Mouse (Mus musculus) olfactory bulb, adult 2 months (tissue): ENCODE data around the gene Hoxb6. TPM values are rescaled to one million over a fixed set of nuclear protein-coding genes. Genes with fewer than 3 reads are reported as not detected.

Source experiments
- H3K27ac ChIP-seq: fragments of 200-500 bp; 2 replicates; pipeline ENCODE4 v1.5.1; 2012; ENCODE audit warnings: low read depth, low read length; ENCODE audit not compliant: insufficient read depth
- H3K4me1 ChIP-seq: fragments of 200-500 bp; 2 replicates; pipeline ENCODE4 v1.6.1; 2012; ENCODE audit warnings: low read length; ENCODE audit not compliant: control insufficient read depth, insufficient read depth
- H3K4me3 ChIP-seq: fragments of 200-500 bp; 2 replicates; pipeline ENCODE4 v1.5.1; 2012; ENCODE audit warnings: mild to moderate bottlenecking, low read depth, low read length, moderate library complexity; ENCODE audit not compliant: insufficient read depth
- CTCF ChIP-seq: fragments of 200-500 bp; IDR thresholded peaks from 2 replicates; pipeline ENCODE4 v1.5.1; 2012; ENCODE audit warnings: low read depth, mild to moderate bottlenecking, low read length, moderate library complexity; ENCODE audit not compliant: insufficient read depth
- POLR2A ChIP-seq: fragments of 200-500 bp; IDR thresholded peaks from 2 replicates; pipeline ENCODE4 v1.6.1; 2012; ENCODE audit warnings: mild to moderate bottlenecking, low read depth, low read length, moderate library complexity; ENCODE audit not compliant: insufficient read depth
- WGBS: fragments of 180-500 bp; shearing (Covaris S2); methylation state at CpG from one replicate; pipeline ENCODE4 v1.1.7; 2018; 5-methylcytosine and 5-hydroxymethylcytosine counted together
- polyA plus RNA-seq: library from polyadenylated mRNA; stranded (reverse); fragments of >200 nt; gene quantifications from 2 replicates; pipeline ENCODE4 v1.2.4, GENCODE M21; 2012; ENCODE audit warnings: low replicate concordance; ENCODE audit not compliant: missing spikeins, insufficient read depth, insufficient read length

The Hoxb6 gene
- not detected in 2 replicates for polyA plus RNA-seq

DNA sequence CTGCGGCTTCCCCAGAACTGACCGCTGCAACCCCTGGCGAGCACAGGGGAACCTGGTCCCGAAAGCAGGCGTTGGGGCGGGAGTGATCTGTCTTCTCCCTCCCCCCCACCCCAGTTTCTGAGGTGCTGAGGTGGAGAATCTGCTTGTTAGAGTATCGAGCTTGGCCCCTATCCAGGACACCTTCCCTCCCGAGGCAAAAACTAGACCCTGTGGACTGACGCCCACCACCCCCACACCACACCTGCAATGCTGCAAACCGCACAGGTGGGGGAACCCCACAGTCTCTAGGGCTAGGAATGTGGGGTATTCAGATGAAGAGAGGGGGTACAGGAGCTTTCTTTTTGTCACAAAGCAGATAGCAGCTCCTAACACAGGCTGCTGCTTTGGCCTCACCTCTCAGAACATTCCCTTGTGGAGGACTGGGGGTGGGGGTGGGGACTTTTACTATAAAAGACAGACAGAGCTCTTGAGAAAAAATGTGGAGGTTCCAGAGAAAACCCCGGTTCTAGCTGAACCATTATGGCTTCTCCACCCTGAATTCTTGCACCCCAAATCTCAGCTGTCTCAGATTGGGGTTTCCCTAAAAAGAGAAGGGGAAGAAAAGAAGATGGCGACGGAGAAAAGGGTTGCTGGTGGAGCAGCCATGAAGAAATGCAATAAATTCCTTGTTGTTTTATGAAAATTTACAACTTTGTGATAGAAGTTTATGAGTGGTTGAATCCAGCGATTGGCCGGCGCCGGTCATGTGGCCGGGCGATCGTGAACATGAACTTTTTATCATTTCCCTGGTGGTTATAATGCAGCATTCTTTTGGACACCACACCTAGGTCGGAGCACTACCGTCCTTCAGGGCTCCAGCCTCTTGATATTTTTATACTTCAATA is at the start of gene Hoxb6:
Hoxb6 (plus strand) TSS at position 796 of the 884 bp plus-strand sequence.
- Histone ChIP-seq H3K4me1 (no peaks in the 10 kb centered on the region), H3K27ac (no peak within 1 kb of the TSS), H3K4me3 (no peak within 1 kb of the TSS)
- WGBS: 3% methylated on average over 22 of the region's 22 CpGs
- TF ChIP-seq POLR2A: no peak
- no peak for TF ChIP-seq CTCF

DNA sequence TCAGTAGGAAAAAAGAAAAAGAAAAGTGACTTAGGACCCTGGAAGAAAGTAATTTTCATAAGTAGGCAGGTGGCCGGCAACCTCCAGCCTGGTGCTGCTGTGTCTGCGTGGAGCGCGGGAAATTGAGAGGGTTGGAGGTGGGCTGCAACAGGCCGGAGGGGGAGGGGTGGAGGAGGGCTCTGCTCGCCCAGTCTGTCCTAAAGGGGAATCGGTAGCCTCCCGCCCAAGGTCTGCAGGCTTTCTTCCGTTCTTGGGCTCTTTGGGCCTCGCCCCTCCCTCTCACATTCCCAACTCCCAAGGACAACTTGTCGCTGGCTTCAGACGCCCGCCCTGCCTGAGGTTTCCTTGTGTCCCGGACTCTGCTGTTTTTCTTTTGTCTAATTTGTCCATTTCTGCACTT is 41.4 kb upstream of the Hoxb6 start:
- no peaks in the 10 kb centered on the region for H3K4me1 ChIP-seq
- H3K4me3 ChIP-seq: no peak overlapping the region
- TF ChIP-seq POLR2A (no peak), CTCF (no peak)
- 3% methylated on average over 14 of the region's 14 CpGs for WGBS
- no peak overlapping the region for H3K27ac ChIP-seq

DNA sequence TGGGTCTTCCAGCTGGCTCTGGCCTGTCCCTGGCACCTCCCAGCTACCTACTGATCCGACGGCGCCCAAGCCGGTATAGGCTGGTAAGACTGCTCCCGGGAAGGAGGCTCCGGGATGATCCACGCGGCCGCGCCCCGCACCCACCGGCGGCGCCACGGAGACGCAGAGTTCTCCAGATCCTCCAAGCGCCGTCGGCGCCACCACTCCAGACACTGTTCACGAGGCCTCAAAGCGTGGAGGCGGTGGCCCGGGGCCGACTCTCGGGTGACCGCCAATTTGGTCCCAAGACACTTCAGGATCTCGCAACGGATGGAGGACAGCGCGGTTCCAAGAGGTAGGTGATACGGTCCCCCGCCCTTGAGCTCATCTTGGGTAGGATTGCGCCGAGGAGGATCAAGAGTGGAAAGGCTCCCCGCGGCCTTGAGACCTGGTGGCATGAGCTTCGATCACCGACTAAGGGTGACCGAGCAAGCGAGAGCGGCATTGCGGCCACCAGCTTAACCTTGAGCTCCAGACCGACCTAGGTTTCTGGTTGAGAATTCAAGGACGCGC is 40.7 kb upstream of the Hoxb6 start:
- TF ChIP-seq CTCF: no peak
- Histone ChIP-seq H3K27ac (no peak overlapping the region), H3K4me3 (no peak overlapping the region), H3K4me1 (no peaks in the 10 kb centered on the region)
- 3% methylated on average over 46 of the region's 46 CpGs for WGBS

DNA sequence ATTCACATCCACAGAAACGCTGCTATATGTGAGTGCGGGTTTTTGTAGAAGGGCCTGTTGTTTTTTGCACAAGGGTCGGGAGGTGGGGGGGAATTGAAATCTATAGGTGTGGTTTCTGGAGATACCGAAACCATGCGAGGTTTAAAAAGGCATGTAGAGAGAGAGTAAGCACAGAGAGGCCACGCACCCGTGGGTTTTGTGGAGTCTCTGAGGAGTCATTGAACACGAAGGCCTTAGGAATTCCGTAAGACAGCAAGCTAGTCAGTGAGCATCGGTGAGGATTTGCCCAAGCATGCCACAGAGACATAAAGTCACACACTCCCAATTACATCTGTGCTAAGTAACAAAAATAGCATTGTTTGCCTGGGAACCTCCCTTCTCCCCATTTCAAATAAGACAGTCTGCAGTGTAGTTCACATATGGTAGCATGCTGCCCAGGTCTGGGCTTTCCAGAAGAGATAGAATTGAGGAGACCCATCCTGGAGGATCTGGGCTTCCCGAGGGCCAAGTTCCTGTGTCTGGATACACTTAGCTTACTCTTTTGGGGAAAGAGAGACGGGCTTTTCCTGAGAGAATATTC is 39.6 kb upstream of the Hoxb6 start:
- no peaks in the 10 kb centered on the region for H3K4me1 ChIP-seq
- no peak overlapping the region for H3K27ac ChIP-seq
- WGBS: 4% methylated on average over 12 of the region's 12 CpGs
- no peak overlapping the region for H3K4me3 ChIP-seq
- TF ChIP-seq CTCF (no peak), POLR2A (no peak)

DNA sequence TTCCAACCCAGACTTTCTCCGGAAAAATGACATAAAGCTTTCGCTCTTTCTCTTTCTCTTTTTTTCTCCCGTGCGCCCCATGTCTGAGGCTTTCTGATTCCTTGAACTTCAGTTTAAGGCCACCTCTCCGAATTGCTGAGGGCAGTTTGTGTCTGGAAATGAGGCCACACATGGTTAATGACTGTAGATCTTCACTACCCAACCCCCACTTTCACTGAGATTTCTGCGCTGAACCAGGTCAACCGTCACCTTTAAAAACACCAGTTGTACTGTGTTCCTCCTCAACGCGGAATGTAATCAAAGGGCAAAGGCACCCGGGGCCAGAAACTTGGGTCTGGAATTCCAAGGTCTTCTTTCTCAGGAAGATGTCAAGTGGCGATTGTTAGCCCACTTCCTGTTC is 38.1 kb upstream of the Hoxb6 start:
- TF ChIP-seq CTCF: no peak
- no peak for TF ChIP-seq POLR2A
- H3K4me1 ChIP-seq: no peaks in the 10 kb centered on the region
- H3K27ac ChIP-seq: no peak overlapping the region
- 4% methylated on average over 11 of the region's 11 CpGs for WGBS
- H3K4me3 ChIP-seq: no peak overlapping the region

DNA sequence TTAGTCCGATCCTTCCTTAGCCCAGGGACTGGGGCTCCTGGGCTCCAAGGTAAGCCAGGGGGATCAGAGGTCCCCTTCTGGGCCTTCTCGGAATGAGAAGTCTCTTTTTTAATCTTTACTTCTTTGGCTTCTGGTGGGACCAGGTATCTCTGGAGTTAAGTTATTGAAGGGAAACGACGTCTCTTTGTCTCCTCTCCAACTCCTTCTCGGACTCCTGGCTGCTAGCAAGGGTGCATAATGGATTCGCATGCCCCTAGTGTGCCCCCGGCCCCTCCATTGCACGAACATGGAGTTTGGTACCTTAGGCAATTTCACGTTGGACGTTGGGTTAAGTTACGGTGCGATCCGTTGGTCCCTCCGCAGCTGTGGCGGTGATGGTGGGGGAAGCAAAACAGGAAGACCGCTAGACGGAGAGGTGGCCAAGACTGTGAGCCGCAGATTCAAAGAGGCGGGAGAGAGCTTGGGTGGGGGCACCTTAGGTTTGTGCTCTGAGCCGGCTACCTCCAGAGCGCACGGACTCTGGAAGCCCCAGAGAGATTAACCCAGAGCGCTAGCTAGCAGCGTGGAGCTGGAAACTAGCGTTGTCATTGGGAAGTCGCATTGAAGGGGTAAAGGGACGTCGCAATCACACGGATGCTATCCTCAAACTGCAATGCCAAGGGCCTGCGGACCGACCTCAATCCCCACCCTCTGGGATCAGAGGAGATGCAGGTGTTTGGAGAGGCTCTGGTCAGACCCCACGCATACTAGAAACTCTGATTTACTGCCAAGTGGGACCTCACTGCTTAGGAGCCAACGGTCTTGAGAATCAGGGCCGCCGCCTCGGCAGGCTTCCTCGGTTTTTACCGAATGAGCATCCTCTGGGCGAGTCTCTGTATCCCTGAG is 36.9 kb upstream of the Hoxb6 start:
- TF ChIP-seq CTCF: no peak
- no peak for TF ChIP-seq POLR2A
- 3% methylated on average over 39 of the region's 39 CpGs for WGBS
- no peak overlapping the region for H3K27ac ChIP-seq
- H3K4me3 ChIP-seq: no peak overlapping the region
- no peaks in the 10 kb centered on the region for H3K4me1 ChIP-seq

DNA sequence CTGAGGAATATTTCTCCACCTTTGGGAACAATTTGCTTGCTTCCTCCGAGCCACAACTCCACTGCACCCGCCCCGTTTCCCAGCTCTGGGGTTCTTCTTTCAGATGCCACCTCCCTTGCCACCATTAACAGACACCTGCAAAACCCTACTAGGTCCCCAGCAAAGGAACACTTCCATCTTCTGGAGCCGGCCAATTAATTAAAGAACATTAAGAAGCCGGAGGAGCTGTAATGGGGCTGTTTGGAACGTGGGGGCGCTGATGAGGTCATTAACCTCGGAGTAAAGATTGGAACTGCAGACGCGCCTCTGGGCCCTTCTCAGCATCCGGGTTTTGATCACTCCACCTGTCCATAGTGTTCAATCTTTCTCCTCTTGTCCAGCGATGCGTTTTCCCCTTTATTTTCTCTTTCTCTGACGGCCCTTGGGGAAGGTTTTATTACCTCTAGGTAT is 36.3 kb upstream of the Hoxb6 start:
- no peaks in the 10 kb centered on the region for H3K4me1 ChIP-seq
- no peak overlapping the region for H3K4me3 ChIP-seq
- TF ChIP-seq CTCF (no peak), POLR2A (no peak)
- H3K27ac ChIP-seq: no peak overlapping the region
- 3% methylated on average over 14 of the region's 14 CpGs for WGBS

DNA sequence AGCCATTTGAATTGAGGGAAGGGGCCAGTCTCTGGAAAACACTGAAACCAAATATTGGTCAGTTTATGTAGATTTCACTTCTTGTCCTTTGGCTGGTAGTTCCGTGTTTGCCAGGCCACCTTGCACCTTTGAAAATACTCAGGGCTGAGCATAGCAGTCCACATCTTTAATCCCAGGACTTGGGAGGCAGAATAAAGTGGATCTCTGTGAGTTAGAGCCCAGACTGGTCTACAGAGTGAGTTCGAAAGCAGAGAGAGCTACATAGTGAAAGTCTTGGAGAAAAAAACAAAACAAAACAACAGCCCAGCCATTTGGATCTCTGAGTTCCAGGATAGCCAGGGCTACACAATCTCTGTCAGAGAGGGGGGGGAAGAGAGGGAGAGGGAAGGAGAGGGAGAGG is 35.1 kb upstream of the Hoxb6 start:
- no peak overlapping the region for H3K4me3 ChIP-seq
- 14% methylated on average over 2 of the region's 2 CpGs for WGBS
- no peaks in the 10 kb centered on the region for H3K4me1 ChIP-seq
- H3K27ac ChIP-seq: no peak overlapping the region
- TF ChIP-seq POLR2A: no peak

DNA sequence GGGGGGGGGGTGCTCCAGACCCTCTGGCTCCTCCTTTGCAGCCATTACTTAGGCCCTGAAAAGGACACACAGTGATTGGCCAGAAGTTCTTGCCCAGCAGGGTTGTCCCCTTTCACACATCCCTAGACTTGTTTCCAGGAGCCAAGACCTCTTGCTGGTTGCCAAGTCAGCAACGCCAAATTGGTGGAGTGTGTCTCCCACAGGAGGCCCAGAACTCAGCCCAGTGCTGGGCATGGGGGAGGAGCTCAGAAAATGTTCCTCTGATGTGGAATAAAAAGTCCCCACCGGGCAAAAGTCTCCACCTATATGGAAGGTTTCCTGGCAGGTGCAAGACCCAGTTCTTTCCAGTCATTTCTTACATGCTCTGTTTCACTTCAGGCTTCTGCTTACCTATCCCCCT is 33.2 kb upstream of the Hoxb6 start:
- Histone ChIP-seq H3K4me3 (no peak overlapping the region), H3K4me1 (no peaks in the 10 kb centered on the region), H3K27ac (no peak overlapping the region)
- TF ChIP-seq CTCF (no peak), POLR2A (no peak)
- 5% methylated on average over 2 of the region's 2 CpGs for WGBS
